Mouse (Mus musculus): ENCODE results near the gene Trim25.

GRCm38 (mm10) chr11:89031189-89031588 is 32.0 kb downstream of the Trim25 start:
- TF ChIP-seq USF1 (IDR thresholded peaks at IDR 0.05; ENCODE audit: low read depth, low read length): no peak
- no peak for TF ChIP-seq CTCF (IDR thresholded peaks at IDR 0.05 in 2 of 3, conservative IDR thresholded peaks at IDR 0.05 in 1 of 3; ENCODE audit: control insufficient read depth in 1 of 3, insufficient read depth in 1 of 3, low read depth in 2 of 3, low read length in 3 of 3, poor library complexity in 1 of 3, severe bottlenecking in 1 of 3)
- TF ChIP-seq SIN3A (IDR thresholded peaks at IDR 0.05; ENCODE audit: low read length): no peak
- TF ChIP-seq POLR2A (IDR thresholded peaks at IDR 0.05; ENCODE audit: control insufficient read depth in 1 of 2, insufficient read depth in 1 of 2, low read depth in 1 of 2, low read length in 2 of 2, poor library complexity in 1 of 2): no peak
- TF ChIP-seq EP300 (IDR thresholded peaks at IDR 0.05; ENCODE audit: low read depth in 1 of 2, low read length in 2 of 2): no peak
- TF ChIP-seq GATA1 (IDR thresholded peaks at IDR 0.05; ENCODE audit: low read depth, low read length): no peak
- TF ChIP-seq TCF12 (IDR thresholded peaks at IDR 0.05; ENCODE audit: low read depth, low read length): no peak
- no peak for TF ChIP-seq NELFE (IDR thresholded peaks at IDR 0.05; ENCODE audit: low read depth, low read length)
- no peak for TF ChIP-seq TAL1 (IDR thresholded peaks at IDR 0.05; ENCODE audit: low read length)
- no peak for TF ChIP-seq ZKSCAN1 (IDR thresholded peaks at IDR 0.05; ENCODE audit: low read depth, low read length)
- TF ChIP-seq MAZ (IDR thresholded peaks at IDR 0.05; ENCODE audit: low read depth, low read length): no peak
- TF ChIP-seq RAD21 (IDR thresholded peaks at IDR 0.05; ENCODE audit: low read depth, low read length): no peak
- no peak for TF ChIP-seq CHD1 (IDR thresholded peaks at IDR 0.05; ENCODE audit: low read depth, low read length)
